Mouse (Mus musculus): ENCODE data around the gene Mcm2.

- TF ChIP-seq POLR2A (IDR thresholded peaks at IDR 0.05; ENCODE audit: low read depth, low read length) (no peak), CTCF (IDR thresholded peaks at IDR 0.05; ENCODE audit: extremely low read depth, insufficient read length, insufficient replicate concordance, low read depth, low read length) (peak; percentile 47; the same call in 1 of the 2 replicates)
Observed at GRCm38 (mm10) chr6:88855636-88856035, 42.9 kb downstream of the Mcm2 start.
